In genomic region chr12:14096944-14097343, GRCm38 (mm10) we compare ENCODE assay signal across 25 mouse cellular contexts. TPM values are rescaled to one million over a fixed set of nuclear protein-coding genes. Genes with fewer than 3 reads are reported as not detected.
DNase-seq lines count a peak whose midpoint lies in the region; TF ChIP-seq lines count a peak whose summit lies in the region.
"Had no signal": no experiment of that assay in that cellular context is flagged by ENCODE, and none has a peak within 500 bp of the region (broad histone marks: within the 10 kb centered on the region; RNA-seq: fewer than 3 reads in every experiment).

No protein-coding gene starts in this region.

- no peak for TF ChIP-seq CTCF in layer of hippocampus, adult 2 months (conservative IDR thresholded peaks at IDR 0.05)

- H3K27ac ChIP-seq in layer of hippocampus, adult 2 months, result peak overlapping the region; percentile 33
- H3K27ac ChIP-seq: embryonic facial prominence, embryonic 13.5 days; forebrain, embryonic 12.5 days; forebrain, embryonic 15.5 days; gastrocnemius, adult 2 months; hindbrain, embryonic 10.5 days; hindbrain, embryonic 13.5 days had no signal

- peak in 1 of 2 experiments; percentile 37 for DNase-seq in layer of hippocampus, adult 2 months (ENCODE audit: low spot score in 2 of 2)
- no peak for DNase-seq in layer of hippocampus, postnatal 36 days
- DNase-seq in left cerebral cortex, postnatal 25 days (ENCODE audit: low spot score in 2 of 2), result peak; percentile 5 to 65
- DNase-seq in left cerebral cortex, adult 18-20 months (ENCODE audit: low spot score in 2 of 2), result no peak
- DNase-seq in NIH3T3 (ENCODE audit: low read depth), result peak; percentile 23
- peak; percentile 67 for DNase-seq in telencephalon, adult 2 months (ENCODE audit: low read depth, low spot score)
- no peak for DNase-seq in adrenal gland, postnatal 14 days
- DNase-seq in thymus, postnatal 36 days, result no peak
- DNase-seq: adrenal gland, adult 8-10 months; adrenal gland, postnatal 36 days; cerebellum, adult 11 months; cerebellum, adult 2 months; cerebellum, adult 9-11 months; cerebellum, postnatal 25 days; gastrocnemius, adult 2 months; gastrocnemius, postnatal 14 days; heart, adult 11 months; heart, postnatal 36 days had no signal

- intact Hi-C loops in left cerebral cortex, postnatal 25 days (cut with DNase I), result loop anchor here (5.0 kb wide), 1 partner anchor 235 kb away; no protein-coding TSS in a partner anchor

- H3K4me3 ChIP-seq in layer of hippocampus, adult 2 months, result no peak overlapping the region
- H3K4me3 ChIP-seq: embryonic facial prominence, embryonic 13.5 days; erythroblast, embryonic 14.5 days; forebrain, embryonic 12.5 days; forebrain, embryonic 15.5 days; gastrocnemius, adult 2 months; hindbrain, embryonic 10.5 days; hindbrain, embryonic 13.5 days had no signal

RNA-seq across cellular contexts. Expression of gene Fam84a, which starts 54.9 kb away (rescaled TPM):
- 10 to 100 TPM; 93.3 to 98.0 TPM for total RNA-seq in layer of hippocampus, adult 2 months (2021)
- total RNA-seq in layer of hippocampus, postnatal 36 days (2021), result 10 to 100 TPM; 83.4 to 98.9 TPM
- 10 to 100 TPM; 83.1 to 87.9 TPM for total RNA-seq in left cerebral cortex, postnatal 25 days (2021)
- total RNA-seq in left cerebral cortex, adult 18-20 months (2021), result 10 to 100 TPM; 76.8 to 78.8 TPM
- 5.1 and 5.2 TPM in 2 replicates for total RNA-seq in adrenal gland, postnatal 14 days (2021)
- total RNA-seq: common myeloid progenitor, adult 5-6 weeks had no signal

Comparison
In these comparisons a context has a peak if more than half of its experiments do, and no peak if none do; other contexts are left out.
1. DNase-seq: peak in left cerebral cortex, postnatal 25 days (2 of 2), NIH3T3 (single experiment) and telencephalon, adult 2 months (single experiment); none in layer of hippocampus, postnatal 36 days (0 of 2), left cerebral cortex, adult 18-20 months (0 of 2), adrenal gland, postnatal 14 days (single experiment) and thymus, postnatal 36 days (0 of 2).
2. RNA of gene Fam84a, which starts 54.9 kb away (total RNA-seq): 83.4 to 98.9 TPM in layer of hippocampus, postnatal 36 days, 93.3 to 98.0 TPM in layer of hippocampus, adult 2 months, 83.1 to 87.9 TPM in left cerebral cortex, postnatal 25 days and 76.8 to 78.8 TPM in left cerebral cortex, adult 18-20 months; 5.1 to 5.2 TPM in adrenal gland, postnatal 14 days; every median in the first group is over 10 times any median in the second.